ENCODE assay signal across 8 mouse cellular contexts in the genomic region with DNA sequence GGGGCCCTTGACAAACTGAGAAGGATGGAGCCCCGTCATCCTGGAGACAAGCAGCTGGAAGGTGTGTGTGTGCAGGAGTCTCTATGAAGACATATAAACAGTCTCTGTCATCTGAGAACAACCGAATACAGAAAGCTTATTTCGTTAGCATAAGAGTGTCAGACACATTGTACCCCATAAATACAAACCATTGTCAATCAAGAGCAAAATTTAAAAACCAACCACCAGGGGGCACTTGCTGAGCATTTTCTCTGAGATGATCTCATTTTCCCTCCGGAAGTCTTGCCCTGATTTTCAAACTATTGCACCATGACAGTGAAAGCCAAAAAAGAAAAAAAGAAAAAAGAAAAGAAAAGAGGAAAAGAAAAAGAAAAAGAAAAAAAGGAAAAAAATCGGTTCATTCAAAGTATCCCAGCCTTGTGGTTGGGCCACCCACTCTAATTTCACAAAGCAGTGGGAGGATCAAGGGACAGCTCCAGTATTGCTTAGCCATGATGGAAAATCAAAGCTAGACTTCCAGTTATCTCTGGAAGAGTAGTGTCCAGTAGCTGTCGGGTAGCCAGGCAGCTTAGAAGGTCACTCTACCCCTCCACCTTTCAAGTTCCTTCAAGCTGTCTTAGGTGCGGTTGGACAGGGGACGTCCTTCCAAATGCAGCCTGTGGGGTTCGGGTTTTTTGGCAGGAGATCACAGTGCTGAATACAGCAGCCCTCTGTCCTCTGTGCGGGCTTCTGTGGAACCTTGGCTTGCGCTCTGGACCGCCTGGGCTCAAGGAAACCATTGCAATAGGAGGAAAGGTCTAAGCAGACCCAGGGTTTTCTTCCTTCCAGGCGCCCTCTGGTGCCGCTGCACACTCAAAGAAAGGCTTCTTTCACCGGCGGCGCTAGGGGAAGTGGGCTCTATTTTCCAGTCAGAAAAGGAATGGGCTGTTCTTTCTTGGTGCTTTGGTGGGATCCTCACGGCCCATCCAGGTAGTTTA. TPM values are rescaled to one million over a fixed set of nuclear protein-coding genes. Genes with fewer than 3 reads are reported as not detected.
DNase-seq lines count a peak whose midpoint lies in the region; ATAC-seq lines count a peak whose summit lies in the region.

No protein-coding gene starts in this region.

- ATAC-seq in activated CD4-positive, CD25-positive, alpha-beta regulatory T cell, adult 4 months, result peak; percentile 40
- no peak for ATAC-seq in heart, embryonic 14.5 days (ENCODE audit: insufficient number of reproducible peaks, insufficient read depth, low FRiP score, low read depth)

- peak; percentile 89 for DNase-seq in heart, adult 11 months
- no peak for DNase-seq in heart, postnatal 25 days (ENCODE audit: low spot score)
- peak; percentile 35 for DNase-seq in embryo, embryonic 9.5 days (ENCODE audit: extremely low spot score)
- peak; percentile 79 for DNase-seq in layer of hippocampus, adult 9-10 months (ENCODE audit: low spot score)
- peak; percentile 78 for DNase-seq in lung, postnatal 14 days
- peak; percentile 70 to 72 for DNase-seq in right cerebral cortex, adult 2 months (ENCODE audit: low spot score in 2 of 2)

- H3K4me1 ChIP-seq in heart, embryonic 14.5 days (ENCODE audit: control insufficient read depth in 2 of 2, insufficient read depth in 2 of 2, low read length in 2 of 2), result peaks cover 4 to 6% of the 10 kb centered on the region in 2 experiments; a peak in 3 of 4 replicates

- no peak overlapping the region for H3K4me3 ChIP-seq in heart, embryonic 14.5 days (ENCODE audit: control insufficient read depth in 1 of 2, insufficient read depth in 1 of 2, low read depth in 1 of 2, low read length in 2 of 2)

- H3K27ac ChIP-seq in heart, embryonic 14.5 days (replicated peaks in 1 of 2; ENCODE audit: control insufficient read depth in 1 of 2, insufficient read depth in 1 of 2, low read depth in 2 of 2, low read length in 2 of 2), result no peak overlapping the region

- no peak overlapping the region for H3K9ac ChIP-seq in heart, embryonic 14.5 days (ENCODE audit: low read length)

- H3K36me3 ChIP-seq in heart, embryonic 14.5 days (ENCODE audit: control insufficient read depth, insufficient read depth, low read length), result no peaks in the 10 kb centered on the region

- peak overlapping the region; percentile 44 for H3K4me2 ChIP-seq in heart, embryonic 14.5 days (ENCODE audit: low read length)

- H3K9me3 ChIP-seq in heart, embryonic 14.5 days (ENCODE audit: control insufficient read depth, low read length), result peaks cover 3% of the 10 kb centered on the region

- 44% methylated on average over 18 of the region's 18 CpGs for WGBS in heart, embryonic 14.5 days

- intact Hi-C loops in heart, postnatal 25 days (cut with DNase I), result loop anchor here (1.0 to 2.0 kb wide), 3 partner anchors 111 to 285 kb away; no protein-coding TSS in a partner anchor

- H3K27me3 ChIP-seq in heart, embryonic 14.5 days (ENCODE audit: control insufficient read depth, insufficient read depth, low read length), result no peaks in the 10 kb centered on the region

RNA-seq across cellular contexts. Expression of gene Erv3, which starts 31.3 kb away (rescaled TPM):
- total RNA-seq in heart, postnatal 25 days (2021), result not detected
- polyA plus RNA-seq in activated CD4-positive, CD25-positive, alpha-beta regulatory T cell, adult 4 months (2017; shearing (Covaris generic)), result not detected
- not detected in 2 replicates for polyA plus RNA-seq in heart, embryonic 14.5 days (2014; fragmentation: Nextera tagmentation; extraction: Ambion mirVana)
